Mouse (Mus musculus) forebrain, embryonic 11.5 days (tissue): Measurements from ENCODE around the gene Fbxo2. TPM values are rescaled to one million over a fixed set of nuclear protein-coding genes. Genes with fewer than 3 reads are reported as not detected.

ENCODE experiments used
- ATAC-seq: fragments of 200-750 bp; cut with Nextera tagmentation; replicated peaks from 2 replicates; pipeline ENCODE4 v1.8.0; 2017; ENCODE audit warnings: moderate TSS enrichment; ENCODE audit not compliant: low FRiP score
- DNase-seq: peaks from one replicate; pipeline ENCODE4 v3.0.0-alpha.2; 2017; ENCODE audit warnings: low spot score
- H3K27ac ChIP-seq: fragments of 300-500 bp; sonication (generic); 2 replicates; pipeline ENCODE4 v1.5.1; 2014; ENCODE audit warnings: low read depth, low read length
- H3K27me3 ChIP-seq: fragments of 300-500 bp; sonication (generic); 2 replicates; pipeline ENCODE4 v1.6.1; 2014; ENCODE audit warnings: mild to moderate bottlenecking, low read length, mixed read lengths; ENCODE audit not compliant: control insufficient read depth, insufficient read depth
- H3K36me3 ChIP-seq: fragments of 300-500 bp; sonication (generic); 2 replicates; pipeline ENCODE4 v1.6.1; 2014; ENCODE audit warnings: mild to moderate bottlenecking, low read length, moderate library complexity, mixed read lengths; ENCODE audit not compliant: control insufficient read depth, insufficient read depth
- H3K4me1 ChIP-seq: fragments of 300-500 bp; sonication (generic); replicated peaks from 2 replicates; pipeline ENCODE4 v1.6.1; 2014; ENCODE audit warnings: low read length, mixed read lengths; ENCODE audit not compliant: control insufficient read depth, insufficient read depth
- H3K4me2 ChIP-seq: fragments of 300-500 bp; sonication (generic); 2 replicates; pipeline ENCODE4 v1.6.1; 2014; ENCODE audit warnings: low read depth, mild to moderate bottlenecking, low read length, moderate library complexity, mixed read lengths; ENCODE audit not compliant: severe bottlenecking
- H3K4me3 ChIP-seq: fragments of 300-500 bp; sonication (generic); 2 replicates; pipeline ENCODE4 v1.5.1; 2014; ENCODE audit warnings: low read depth, low read length
- H3K9ac ChIP-seq: fragments of 300-500 bp; sonication (generic); 2 replicates; pipeline ENCODE4 v1.6.1; 2014; ENCODE audit warnings: low read length
- H3K9me3 ChIP-seq: fragments of 300-500 bp; sonication (generic); 2 replicates; pipeline ENCODE4 v1.6.1; 2016; ENCODE audit warnings: low read length, mixed read lengths; ENCODE audit not compliant: control insufficient read depth
- WGBS: fragments of 180-500 bp; shearing (Covaris S2); extraction: QIAGEN DNeasy Blood & Tissue Kit; methylation state at CpG from one replicate; pipeline ENCODE4 v1.1.7; 2014; 5-methylcytosine and 5-hydroxymethylcytosine counted together
- polyA plus RNA-seq: library from polyadenylated mRNA; unstranded; fragments of >200 nt; fragmentation: Nextera tagmentation; extraction: Ambion mirVana; gene quantifications from 2 replicates; pipeline ENCODE4 v1.2.1, GENCODE M21; 2014

The Fbxo2 gene
- polyA plus RNA-seq, 1 experiment from 2014 or later, result 0.87 TPM

DNA sequence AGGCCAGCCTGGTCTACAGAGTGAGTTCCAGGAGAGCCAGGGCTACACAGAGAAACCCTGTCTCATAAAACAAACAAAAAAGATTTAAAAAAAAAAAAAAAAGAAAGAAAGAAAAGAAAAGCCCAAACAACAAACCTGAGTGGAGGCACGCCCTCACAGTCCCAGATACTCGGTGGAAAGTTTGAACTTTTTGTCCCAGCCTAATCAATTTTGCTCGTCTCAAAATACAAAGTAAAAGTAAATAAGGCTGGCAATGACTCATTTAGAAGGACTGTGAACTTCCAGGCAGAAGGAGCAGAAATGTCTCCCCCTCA is 9.5 kb upstream of the Fbxo2 start:
- H3K9ac ChIP-seq, result no peak overlapping the region
- DNase-seq (no peak), ATAC-seq (no peak)
- H3K4me1 ChIP-seq, result 0 out of 2 replicates have a peak, but pooled peaks cover 2% of the 10 kb centered on the region
- no peaks in the 10 kb centered on the region for H3K27me3 ChIP-seq
- peak overlapping the region; percentile 55; the same call in 1 of the 2 replicates for H3K4me3 ChIP-seq
- H3K9me3 ChIP-seq, result no peaks in the 10 kb centered on the region
- no peak overlapping the region for H3K27ac ChIP-seq
- 48% methylated on average over 3 of the region's 3 CpGs for WGBS
- peaks cover 5% of the 10 kb centered on the region; the same call in 1 of the 2 replicates for H3K36me3 ChIP-seq
- peak overlapping the region; percentile 94 for H3K4me2 ChIP-seq

GRCm38 (mm10) chr4:148151267-148152168 is 8.9 kb upstream of the Fbxo2 start, which contains the start of gene Fbxo6:
Gene Fbxo6, minus strand, starts transcription at chr4:148152140.
- peak; percentile 95 for DNase-seq
- Histone ChIP-seq H3K4me3 (peak within 1 kb of the TSS; percentile 55), H3K4me1 (0 out of 2 replicates have a peak, but pooled peaks cover 2% of the 10 kb centered on the region), H3K27me3 (no peaks in the 10 kb centered on the region), H3K36me3 (peaks cover 8% of the 10 kb centered on the region; the same call in 1 of the 2 replicates), H3K27ac (peak within 1 kb of the TSS; percentile 70), H3K9me3 (no peaks in the 10 kb centered on the region), H3K9ac (peak within 1 kb of the TSS; percentile 74), H3K4me2 (peak within 1 kb of the TSS; percentile 94)
- under 1% methylated on average over 65 of the region's 67 CpGs for WGBS
- ATAC-seq, result peak; percentile 91

DNA sequence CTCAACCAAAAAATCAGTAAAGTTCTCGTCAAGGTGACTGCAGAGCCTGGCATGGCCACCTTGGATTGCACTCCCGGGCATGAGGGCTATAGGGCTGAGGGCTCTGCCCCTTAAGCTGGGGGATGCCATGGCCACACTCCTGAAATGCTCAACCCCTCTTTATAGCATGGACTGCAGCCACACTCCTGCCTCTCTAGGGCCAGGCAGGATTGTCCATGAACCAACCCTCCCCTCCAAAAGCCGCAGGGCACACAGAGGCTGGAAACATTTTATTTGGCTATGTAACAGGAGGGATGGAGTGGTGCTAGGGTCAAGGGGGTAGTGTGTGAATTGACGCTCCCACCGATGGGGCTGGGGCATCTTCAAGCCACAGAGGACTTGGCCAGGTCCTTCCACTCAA is 7.9 kb upstream of the Fbxo2 start:
- H3K27ac ChIP-seq, result no peak overlapping the region
- H3K4me2 ChIP-seq, result no peak overlapping the region
- H3K9me3 ChIP-seq, result no peaks in the 10 kb centered on the region
- no peak overlapping the region for H3K4me3 ChIP-seq
- H3K4me1 ChIP-seq, result 0 out of 2 replicates have a peak, but pooled peaks cover 2% of the 10 kb centered on the region
- no peaks in the 10 kb centered on the region for H3K27me3 ChIP-seq
- no peak overlapping the region for H3K9ac ChIP-seq
- 84% methylated on average over 5 of the region's 5 CpGs for WGBS
- H3K36me3 ChIP-seq, result peaks cover 7% of the 10 kb centered on the region; the same call in 1 of the 2 replicates
- DNase-seq (no peak), ATAC-seq (no peak)

DNA sequence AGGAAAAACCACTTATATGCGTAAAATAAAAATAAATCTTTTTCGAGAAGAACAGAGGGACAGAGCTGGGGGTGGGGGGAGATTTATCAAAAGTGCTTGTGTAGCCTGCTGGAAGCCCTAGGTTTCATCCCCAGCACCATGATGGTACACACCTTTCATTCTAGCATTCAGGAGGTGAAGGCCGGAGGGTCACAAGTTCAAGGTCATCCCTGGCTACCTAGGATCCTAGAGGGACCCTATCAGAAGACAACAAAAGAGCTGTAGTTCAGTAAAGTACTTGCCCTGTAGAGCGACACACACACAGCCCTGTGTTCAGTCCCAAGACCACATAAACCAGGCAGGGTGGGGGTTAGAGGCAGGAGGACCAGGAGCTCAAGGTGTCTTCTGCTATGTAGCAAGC is 6.4 kb upstream of the Fbxo2 start:
- DNase-seq (no peak), ATAC-seq (no peak)
- H3K27ac ChIP-seq, result no peak overlapping the region
- H3K4me1 ChIP-seq, result peaks cover 7% of the 10 kb centered on the region; the same call in 1 of the 2 replicates
- H3K9me3 ChIP-seq, result no peaks in the 10 kb centered on the region
- no peak overlapping the region for H3K9ac ChIP-seq
- no peak overlapping the region for H3K4me3 ChIP-seq
- no peaks in the 10 kb centered on the region for H3K27me3 ChIP-seq
- H3K36me3 ChIP-seq, result peaks cover 9% of the 10 kb centered on the region; the same call in 1 of the 2 replicates
- 94% methylated on average over 4 of the region's 4 CpGs for WGBS
- H3K4me2 ChIP-seq, result no peak overlapping the region

GRCm38 (mm10) chr4:148154982-148155381 is 5.4 kb upstream of the Fbxo2 start:
- WGBS, result 75% methylated on average over 3 of the region's 3 CpGs
- Histone ChIP-seq H3K36me3 (peaks cover 9% of the 10 kb centered on the region; the same call in 1 of the 2 replicates), H3K27me3 (no peaks in the 10 kb centered on the region), H3K4me1 (peaks cover 7% of the 10 kb centered on the region; the same call in 1 of the 2 replicates), H3K4me2 (no peak overlapping the region), H3K9me3 (no peaks in the 10 kb centered on the region), H3K27ac (no peak overlapping the region), H3K4me3 (no peak overlapping the region), H3K9ac (no peak overlapping the region)
- DNase-seq, result no peak
- ATAC-seq, result no peak

DNA sequence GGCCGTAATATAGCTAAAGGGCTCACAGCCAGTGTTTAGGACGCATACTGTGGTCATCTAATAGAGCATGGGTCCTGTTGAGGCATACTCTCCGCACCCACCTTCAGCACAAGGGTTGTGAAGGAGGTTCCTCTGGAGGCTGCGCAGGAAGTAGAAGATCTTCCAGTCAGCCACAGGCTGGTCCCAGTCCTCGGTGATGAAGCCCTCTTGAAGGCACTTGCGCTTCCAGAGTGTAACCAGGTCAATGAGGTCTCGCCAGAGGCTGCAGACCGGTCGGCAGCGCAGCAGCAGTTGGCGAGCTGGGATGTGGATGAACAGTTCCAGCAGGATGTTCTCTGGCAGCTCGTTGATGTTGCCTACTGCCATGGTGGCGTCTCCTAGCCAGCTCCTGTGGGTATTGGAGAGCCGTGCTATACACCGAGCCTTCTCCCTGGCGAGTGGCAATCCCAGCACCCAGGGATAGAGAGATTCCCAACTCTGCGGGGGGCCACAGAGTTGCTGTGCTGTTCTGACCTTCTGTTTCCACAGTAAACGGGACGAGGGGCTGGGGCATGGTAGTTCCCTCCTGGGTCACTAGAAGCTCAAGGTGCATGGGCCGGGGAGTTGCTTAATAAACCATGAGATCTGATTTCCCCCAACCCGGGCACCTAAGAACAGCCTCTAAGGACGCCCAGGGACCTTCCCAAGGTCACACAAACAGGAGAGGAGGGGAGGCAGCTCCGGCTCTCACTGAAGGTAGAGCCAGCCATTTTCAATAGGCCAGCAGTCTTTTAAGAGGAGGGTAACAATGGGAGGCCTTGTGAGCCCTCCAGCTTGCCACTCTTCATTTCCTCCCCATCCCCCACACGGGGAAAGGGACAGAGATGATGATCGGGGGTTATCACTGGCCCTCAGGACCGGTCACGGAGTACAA is 1.7 kb upstream of the Fbxo2 start:
- Histone ChIP-seq H3K4me1 (peaks cover 9% of the 10 kb centered on the region; the same call in 1 of the 2 replicates), H3K4me2 (peak overlapping the region; percentile 94), H3K27ac (peak overlapping the region; percentile 66; the same call in 1 of the 2 replicates), H3K27me3 (peaks cover 25% of the 10 kb centered on the region), H3K9me3 (no peaks in the 10 kb centered on the region), H3K9ac (peak overlapping the region; percentile 79), H3K4me3 (peak overlapping the region; percentile 75), H3K36me3 (peaks cover 9% of the 10 kb centered on the region; the same call in 1 of the 2 replicates)
- 24% methylated on average over 27 of the region's 27 CpGs for WGBS
- DNase-seq (no peak), ATAC-seq (peak; percentile 3)

DNA sequence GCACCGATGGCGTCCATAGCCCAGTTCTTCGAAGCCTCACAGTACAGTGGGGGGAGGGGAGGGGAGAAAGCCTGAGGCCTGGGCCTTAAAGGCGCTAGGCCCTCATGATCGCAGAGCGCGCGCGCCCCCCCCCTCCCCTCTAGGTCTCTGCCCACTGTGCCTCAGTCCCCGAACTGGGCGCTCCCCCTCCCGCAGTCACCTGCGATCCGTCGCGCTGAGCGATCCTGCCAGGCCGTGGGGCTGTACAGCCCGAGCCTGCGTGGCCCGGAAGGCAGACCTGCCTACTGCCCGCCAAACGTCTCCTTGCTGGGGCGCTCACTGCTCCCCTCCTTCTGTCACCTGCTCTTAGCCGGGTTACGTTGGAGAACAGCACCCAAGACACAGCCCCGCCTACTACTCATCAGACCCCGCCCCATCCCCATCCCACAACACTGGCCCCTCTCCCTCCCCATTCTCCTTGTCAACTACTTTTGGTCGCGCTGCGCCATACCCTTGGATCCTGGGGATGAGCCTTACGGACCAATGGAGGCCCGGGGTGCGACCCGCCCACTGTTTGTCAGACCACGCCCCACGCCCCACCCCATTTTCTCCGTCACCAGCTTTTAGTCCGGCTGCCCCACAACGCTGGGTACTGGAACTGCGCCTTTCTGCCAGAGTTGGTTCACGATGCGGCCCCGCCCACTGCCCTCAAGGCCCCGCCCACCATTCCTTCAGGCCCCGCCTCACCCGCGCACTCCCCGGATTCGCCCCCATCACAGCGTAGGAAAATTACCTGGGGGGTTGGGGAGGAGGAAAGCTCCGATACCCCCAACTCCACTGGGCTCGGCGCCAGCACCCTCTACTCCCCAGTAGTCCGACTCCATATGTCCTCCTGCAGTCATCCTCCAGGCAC is 631 bp upstream of the Fbxo2 start:
- peak; percentile 99 for DNase-seq
- Histone ChIP-seq H3K4me3 (peak overlapping the region; percentile 75), H3K36me3 (peaks cover 6% of the 10 kb centered on the region; the same call in 1 of the 2 replicates), H3K9me3 (no peaks in the 10 kb centered on the region), H3K27me3 (peaks cover 35% of the 10 kb centered on the region), H3K27ac (peak overlapping the region; percentile 66), H3K9ac (peak overlapping the region; percentile 79), H3K4me1 (peaks cover 15% of the 10 kb centered on the region), H3K4me2 (peak overlapping the region; percentile 94)
- peak; percentile 91 for ATAC-seq
- WGBS, result under 1% methylated on average over 43 of the region's 55 CpGs
